Mouse (Mus musculus) adrenal gland, postnatal 4 days (tissue): ENCODE measurements around the gene Afp. TPM values are rescaled to one million over a fixed set of nuclear protein-coding genes. Genes with fewer than 3 reads are reported as not detected.

Experiments used
- DNase-seq, 2 experiments: peaks; one replicate each; pipeline ENCODE4 v3.0.0; 2021 to 2022; ENCODE audit warnings: low spot score in 2 of 2, mixed read lengths in 2 of 2
- total RNA-seq, 2 experiments: library from RNA; stranded (reverse); gene quantifications; 2 replicates each; pipeline ENCODE4 v1.2.3; 2021

Afp gene
- total RNA-seq, 2 experiments from 2014 or later: 60.5 to 1,664 TPM

GRCm38 (mm10) chr5:90504742-90505141, 14.2 kb downstream of the Afp start:
- DNase-seq: no peak

DNA sequence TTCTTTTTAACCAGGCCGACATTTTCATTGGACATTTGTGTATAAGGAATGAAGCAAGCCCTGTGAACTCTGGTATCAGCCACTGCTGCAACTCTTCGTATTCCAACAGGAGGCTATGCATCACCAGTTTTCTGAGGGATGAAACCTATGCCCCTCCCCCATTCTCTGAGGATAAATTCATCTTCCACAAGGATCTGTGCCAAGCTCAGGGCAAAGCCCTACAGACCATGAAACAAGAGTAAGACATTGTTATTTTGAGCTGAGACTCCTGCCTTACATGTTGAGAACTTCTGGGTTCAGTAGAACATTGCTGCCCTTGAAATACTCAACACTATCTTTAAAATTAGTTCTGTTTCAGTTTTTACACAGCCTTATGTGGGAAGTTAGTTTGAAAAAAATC, 16.0 kb downstream of the Afp start:
- no peak for DNase-seq

- DNase-seq: no peak
These were observed 16.9 kb downstream of the Afp start for GRCm38 (mm10) chr5:90507411-90507949.

GRCm38 (mm10) chr5:90509828-90510592, 19.5 kb downstream of the Afp start:
- no peak for DNase-seq

- DNase-seq: no peak
These were observed 21.9 kb downstream of the Afp start for GRCm38 (mm10) chr5:90512288-90512955.

GRCm38 (mm10) chr5:90515561-90515960, 25.0 kb downstream of the Afp start:
- no peak for DNase-seq

GRCm38 (mm10) chr5:90518356-90519100, 28.0 kb downstream of the Afp start, which contains the start of gene Afm:
Gene Afm (plus strand): TSS chr5:90518932.
- no peak for DNase-seq

DNA sequence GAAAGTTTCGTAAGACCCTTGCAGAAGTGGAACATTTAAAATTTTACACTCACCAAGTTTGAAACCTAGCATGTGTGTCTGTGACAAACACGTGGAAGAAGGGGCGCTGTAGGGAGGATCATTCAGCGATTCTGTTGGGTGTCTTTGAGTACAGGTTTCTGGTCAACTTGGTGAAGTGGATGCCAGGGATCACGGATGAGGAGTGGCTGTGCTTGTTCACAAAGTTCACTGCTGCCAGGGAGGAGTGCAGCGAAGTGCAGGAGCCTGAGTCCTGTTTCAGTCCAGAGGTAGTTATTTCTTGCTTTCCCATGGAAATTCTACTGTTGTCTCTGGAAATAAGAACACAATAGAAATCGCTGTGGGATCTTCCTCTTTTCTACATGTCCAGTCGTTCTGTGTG, 60.7 kb downstream of the Afp start:
- no peak for DNase-seq

GRCm38 (mm10) chr5:90556052-90556451, 65.5 kb downstream of the Afp start:
- DNase-seq: no peak

Other genes with a start within 250 kb of the Afp start
- 100 to 1,000 TPM; 113 to 129 TPM for gene Ankrd17, start 124.2 kb upstream of the Afp start, total RNA-seq
- 1 to 10 TPM; 4.5 to 4.8 TPM for gene Gm9958, start 123.5 kb upstream of the Afp start, total RNA-seq
- 1,000 to 10,000 TPM in 1 of 2 experiments, 100 to 1,000 TPM in 1; 169 to 6,544 TPM for gene Alb, start 29.8 kb upstream of the Afp start, total RNA-seq
- gene Afm, start 28.2 kb downstream of the Afp start, total RNA-seq: 10 to 100 TPM in 1 of 2 experiments, 1 to 10 TPM in 1; 6.8 to 47.3 TPM
- gene 5830473C10Rik, start 70.4 kb downstream of the Afp start, total RNA-seq: 1 to 10 TPM in 1 of 2 experiments, under 1 TPM in 1; 0.28 to 6.0 TPM
- gene Rassf6, start 149.9 kb downstream of the Afp start, total RNA-seq: 1 to 10 TPM; 1.5 to 4.3 TPM